Mouse (Mus musculus) stomach, postnatal 0 days (tissue): Measurements from ENCODE around the gene Snap91. TPM values are rescaled to one million over a fixed set of nuclear protein-coding genes. Genes with fewer than 3 reads are reported as not detected.

ENCODE experiments used
- ATAC-seq: fragments of 200-750 bp; cut with Nextera tagmentation; 2 replicates; pipeline ENCODE4 v1.8.0; 2017; ENCODE audit not compliant: low FRiP score, low TSS enrichment
- DNase-seq: peaks from one replicate; pipeline ENCODE4 v3.0.0-alpha.2; 2016; ENCODE audit warnings: low spot score
- H3K27ac ChIP-seq: fragments of 300-500 bp; sonication (generic); replicated peaks from 2 replicates; pipeline ENCODE4 v1.5.1; 2014; ENCODE audit warnings: mild to moderate bottlenecking, control low read depth
- H3K27me3 ChIP-seq: fragments of 300-500 bp; sonication (generic); 2 replicates; pipeline ENCODE4 v1.6.1; 2014; ENCODE audit warnings: low read length; ENCODE audit not compliant: control insufficient read depth, insufficient read depth
- H3K36me3 ChIP-seq: fragments of 300-500 bp; sonication (generic); 2 replicates; pipeline ENCODE4 v1.6.1; 2014; ENCODE audit warnings: low read length, mixed read lengths; ENCODE audit not compliant: control insufficient read depth, insufficient read depth
- H3K4me1 ChIP-seq: fragments of 300-500 bp; sonication (generic); replicated peaks from 2 replicates; pipeline ENCODE4 v1.6.1; 2014; ENCODE audit warnings: antibody characterized with exemption; ENCODE audit not compliant: control insufficient read depth, insufficient read depth
- H3K4me2 ChIP-seq: fragments of 300-500 bp; sonication (generic); replicated peaks from 2 replicates; pipeline ENCODE4 v1.6.1; 2014; ENCODE audit warnings: low read depth, mild to moderate bottlenecking, control low read depth, moderate library complexity
- H3K4me3 ChIP-seq: fragments of 300-500 bp; sonication (generic); 2 replicates; pipeline ENCODE4 v1.5.1; 2014; ENCODE audit warnings: low read depth, low read length, control low read depth
- H3K9ac ChIP-seq: fragments of 300-500 bp; sonication (generic); 2 replicates; pipeline ENCODE4 v1.6.1; 2014; ENCODE audit warnings: mild to moderate bottlenecking, low read length, control low read depth, mixed read lengths
- H3K9me3 ChIP-seq: fragments of 300-500 bp; sonication (generic); 2 replicates; pipeline ENCODE4 v1.6.1; 2016; ENCODE audit warnings: low read length; ENCODE audit not compliant: control insufficient read depth
- CTCF ChIP-seq: IDR thresholded peaks from 2 replicates; pipeline ENCODE4 v1.5.1; 2016; ENCODE audit warnings: antibody characterized with exemption, low read depth, mild to moderate bottlenecking, moderate library complexity
- EP300 ChIP-seq: optimal IDR thresholded peaks from 2 replicates; pipeline ENCODE3; 2016; ENCODE audit warnings: antibody characterized with exemption
- WGBS: fragments of 180-500 bp; shearing (Covaris S2); extraction: QIAGEN DNeasy Blood & Tissue Kit; methylation state at CpG from one replicate; pipeline ENCODE4 v1.1.7; 2014; 5-methylcytosine and 5-hydroxymethylcytosine counted together
- polyA plus RNA-seq: library from polyadenylated mRNA; unstranded; fragments of >200 nt; fragmentation: Nextera tagmentation; extraction: Ambion mirVana; gene quantifications from 2 replicates; pipeline ENCODE4 v1.2.1, GENCODE M21; 2015

The Snap91 gene
- polyA plus RNA-seq, 1 experiment from 2014 or later: 2.4 TPM

GRCm38 (mm10) chr9:86829034-86829433 lies 51.4 kb downstream of the Snap91 start:
- 57% methylated on average over 8 of the region's 8 CpGs for WGBS
- H3K4me3 ChIP-seq: no peak overlapping the region
- no peak overlapping the region for H3K4me2 ChIP-seq
- DNase-seq: no peak
- no peak overlapping the region for H3K27ac ChIP-seq
- H3K4me1 ChIP-seq: no peaks in the 10 kb centered on the region
- H3K9ac ChIP-seq: no peak overlapping the region
- no peaks in the 10 kb centered on the region for H3K9me3 ChIP-seq
- H3K27me3 ChIP-seq: no peaks in the 10 kb centered on the region
- no peak for TF ChIP-seq CTCF
- TF ChIP-seq EP300: no peak
- no peaks in the 10 kb centered on the region for H3K36me3 ChIP-seq
- ATAC-seq: no peak

DNA sequence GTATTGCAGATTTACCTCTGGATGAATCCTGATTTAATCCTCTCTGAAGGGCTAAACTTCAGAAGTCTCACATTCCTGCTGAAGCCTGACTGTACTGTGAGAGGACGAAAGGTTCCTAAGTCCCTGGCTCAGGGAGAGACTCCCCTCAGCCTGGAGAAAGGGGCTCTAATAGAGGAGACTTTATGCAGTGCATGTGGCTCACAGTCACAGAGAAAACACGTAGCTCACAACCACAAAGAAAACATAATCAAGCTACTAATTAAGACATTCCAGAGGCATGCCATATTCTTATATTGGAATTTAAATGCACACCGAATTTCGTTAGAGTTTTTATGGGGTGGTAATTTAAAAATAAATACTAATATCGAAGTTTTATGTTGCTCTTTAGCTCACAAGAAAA lies 61.1 kb downstream of the Snap91 start:
- H3K4me3 ChIP-seq: no peak overlapping the region
- no peaks in the 10 kb centered on the region for H3K27me3 ChIP-seq
- no peaks in the 10 kb centered on the region for H3K4me1 ChIP-seq
- no peaks in the 10 kb centered on the region for H3K36me3 ChIP-seq
- DNase-seq (no peak), ATAC-seq (no peak)
- no peaks in the 10 kb centered on the region for H3K9me3 ChIP-seq
- 83% methylated on average over 5 of the region's 5 CpGs for WGBS
- no peak overlapping the region for H3K9ac ChIP-seq
- no peak overlapping the region for H3K27ac ChIP-seq
- no peak overlapping the region for H3K4me2 ChIP-seq
- TF ChIP-seq CTCF (no peak), EP300 (no peak)

GRCm38 (mm10) chr9:86817673-86818072 lies 62.8 kb downstream of the Snap91 start:
- no peak for DNase-seq
- WGBS: 60% methylated on average over 4 of the region's 4 CpGs
- ATAC-seq: no peak
- Histone ChIP-seq H3K27me3 (no peaks in the 10 kb centered on the region), H3K4me3 (no peak overlapping the region), H3K4me2 (no peak overlapping the region), H3K27ac (no peak overlapping the region), H3K9me3 (no peaks in the 10 kb centered on the region), H3K9ac (no peak overlapping the region), H3K4me1 (no peaks in the 10 kb centered on the region), H3K36me3 (no peaks in the 10 kb centered on the region)
- TF ChIP-seq CTCF: no peak
- TF ChIP-seq EP300: no peak

- 70% methylated on average over 6 of the region's 6 CpGs for WGBS
- no peak overlapping the region for H3K9ac ChIP-seq
- no peak for ATAC-seq
- no peak overlapping the region for H3K4me2 ChIP-seq
- no peaks in the 10 kb centered on the region for H3K36me3 ChIP-seq
- no peak overlapping the region for H3K4me3 ChIP-seq
- H3K9me3 ChIP-seq: no peaks in the 10 kb centered on the region
- no peak overlapping the region for H3K27ac ChIP-seq
- TF ChIP-seq EP300 (no peak), CTCF (no peak)
- no peaks in the 10 kb centered on the region for H3K27me3 ChIP-seq
- no peaks in the 10 kb centered on the region for H3K4me1 ChIP-seq
- DNase-seq: no peak
Measured at GRCm38 (mm10) chr9:86814340-86814739, 66.1 kb downstream of the Snap91 start.

DNA sequence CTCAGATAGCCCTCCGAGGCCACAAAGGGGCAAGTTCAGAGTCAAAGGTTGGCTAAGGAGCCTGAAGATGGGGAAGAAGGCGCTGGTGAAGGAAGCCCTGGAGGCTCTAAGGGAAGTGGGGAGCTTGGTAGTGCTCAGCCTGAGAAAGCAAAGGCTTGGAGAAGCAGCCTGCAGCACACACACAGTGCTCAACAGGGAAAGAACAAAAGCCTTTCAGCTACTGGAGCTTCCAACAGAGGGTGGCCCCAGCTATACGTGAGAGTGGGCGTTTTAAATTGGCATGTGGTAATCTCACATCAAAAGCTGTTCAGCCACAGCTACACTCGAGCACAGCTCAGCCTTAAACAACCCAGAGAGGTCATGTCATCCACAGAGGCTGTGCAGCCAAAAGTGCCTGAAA lies 67.1 kb downstream of the Snap91 start:
- no peaks in the 10 kb centered on the region for H3K4me1 ChIP-seq
- H3K4me2 ChIP-seq: no peak overlapping the region
- no peak overlapping the region for H3K4me3 ChIP-seq
- H3K27ac ChIP-seq: no peak overlapping the region
- DNase-seq: no peak
- no peaks in the 10 kb centered on the region for H3K9me3 ChIP-seq
- ATAC-seq: no peak
- TF ChIP-seq CTCF (no peak), EP300 (no peak)
- no peaks in the 10 kb centered on the region for H3K36me3 ChIP-seq
- H3K9ac ChIP-seq: no peak overlapping the region
- H3K27me3 ChIP-seq: no peaks in the 10 kb centered on the region
- 50% methylated on average over 5 of the region's 5 CpGs for WGBS

DNA sequence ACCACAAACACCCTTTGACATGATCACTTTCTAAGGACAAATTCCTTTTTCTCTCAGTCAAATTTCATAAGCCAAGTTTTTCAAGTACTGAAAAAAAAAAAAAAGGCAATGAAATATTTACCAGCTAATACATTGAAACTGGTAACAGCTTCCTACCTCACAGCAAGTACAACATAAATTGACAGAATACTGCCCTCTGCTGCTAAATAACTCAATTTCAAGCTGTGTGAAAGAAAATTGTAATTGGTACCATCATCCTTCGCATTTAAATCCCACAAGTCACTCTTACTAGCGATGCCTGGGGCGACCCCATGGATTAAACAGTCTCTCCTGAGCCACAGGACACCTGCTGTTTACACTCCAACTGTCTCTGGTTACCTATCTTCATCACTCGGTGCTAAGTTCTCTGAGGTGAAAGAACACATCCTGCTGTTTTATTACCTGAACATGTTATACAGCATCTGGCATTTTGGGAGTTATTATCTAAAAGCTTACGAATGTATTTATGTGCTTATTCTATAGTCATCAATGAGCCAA lies 69.7 kb downstream of the Snap91 start:
- Histone ChIP-seq H3K27me3 (no peaks in the 10 kb centered on the region), H3K36me3 (no peaks in the 10 kb centered on the region), H3K27ac (no peak overlapping the region), H3K4me3 (no peak overlapping the region), H3K9ac (no peak overlapping the region), H3K4me2 (no peak overlapping the region), H3K9me3 (no peaks in the 10 kb centered on the region), H3K4me1 (no peaks in the 10 kb centered on the region)
- TF ChIP-seq EP300 (no peak), CTCF (peak; percentile 63)
- WGBS: 45% methylated on average over 5 of the region's 5 CpGs
- no peak for ATAC-seq
- DNase-seq: no peak
